Mouse (Mus musculus) intestine, embryonic 16.5 days (tissue): ENCODE measurements around the gene Gm20498. TPM values are rescaled to one million over a fixed set of nuclear protein-coding genes. Genes with fewer than 3 reads are reported as not detected.
A peak's percentile ranks its signal among the peaks of the same experiment; 100 is the strongest.
"Not testable (repeated sequence)": the region's sequence is repeated elsewhere in the genome, so short reads cannot be mapped to it uniquely, and the experiment has no call there.

ENCODE experiments used
- ATAC-seq: fragments of 200-750 bp; cut with Nextera tagmentation; 2 replicates; pipeline ENCODE4 v1.8.0; 2017; ENCODE audit warnings: moderate TSS enrichment, moderate library complexity
- H3K27ac ChIP-seq: fragments of 300-500 bp; sonication (generic); 2 replicates; pipeline ENCODE4 v1.5.1; 2014; ENCODE audit warnings: mild to moderate bottlenecking, low read length
- H3K27me3 ChIP-seq: fragments of 300-500 bp; sonication (generic); replicated peaks from 2 replicates; pipeline ENCODE4 v1.6.1; 2014; ENCODE audit warnings: low read length, control low read depth, mixed read lengths; ENCODE audit not compliant: control insufficient read depth, insufficient read depth
- H3K36me3 ChIP-seq: fragments of 300-500 bp; sonication (generic); 2 replicates; pipeline ENCODE4 v1.6.1; 2014; ENCODE audit warnings: low read length, control low read depth; ENCODE audit not compliant: control insufficient read depth, insufficient read depth
- H3K4me1 ChIP-seq: fragments of 300-500 bp; sonication (generic); 2 replicates; pipeline ENCODE4 v1.6.1; 2014; ENCODE audit warnings: low read length, control low read depth, mixed read lengths; ENCODE audit not compliant: control insufficient read depth, insufficient read depth
- H3K4me2 ChIP-seq: fragments of 300-500 bp; sonication (generic); 2 replicates; pipeline ENCODE4 v1.6.1; 2014; ENCODE audit warnings: low read depth, low read length, control low read depth
- H3K4me3 ChIP-seq: fragments of 300-500 bp; sonication (generic); 2 replicates; pipeline ENCODE4 v1.5.1; 2014; ENCODE audit warnings: mild to moderate bottlenecking, low read length
- H3K9ac ChIP-seq: fragments of 300-500 bp; sonication (generic); 2 replicates; pipeline ENCODE4 v1.6.1; 2014; ENCODE audit warnings: low read depth, low read length
- H3K9me3 ChIP-seq: fragments of 300-500 bp; sonication (generic); 2 replicates; pipeline ENCODE4 v1.6.1; 2016; ENCODE audit warnings: low read length, control low read depth; ENCODE audit not compliant: control insufficient read depth
- WGBS: fragments of 180-500 bp; shearing (Covaris S2); extraction: QIAGEN DNeasy Blood & Tissue Kit; methylation state at CpG from one replicate; pipeline ENCODE4 v1.1.7; 2014; 5-methylcytosine and 5-hydroxymethylcytosine counted together
- polyA plus RNA-seq: library from polyadenylated mRNA; unstranded; fragments of >200 nt; fragmentation: Nextera tagmentation; extraction: Ambion mirVana; gene quantifications from 2 replicates; pipeline ENCODE4 v1.2.1, GENCODE M21; 2015

The Gm20498 gene
- polyA plus RNA-seq: 28.9 and 29.0 TPM in 2 replicates

DNA sequence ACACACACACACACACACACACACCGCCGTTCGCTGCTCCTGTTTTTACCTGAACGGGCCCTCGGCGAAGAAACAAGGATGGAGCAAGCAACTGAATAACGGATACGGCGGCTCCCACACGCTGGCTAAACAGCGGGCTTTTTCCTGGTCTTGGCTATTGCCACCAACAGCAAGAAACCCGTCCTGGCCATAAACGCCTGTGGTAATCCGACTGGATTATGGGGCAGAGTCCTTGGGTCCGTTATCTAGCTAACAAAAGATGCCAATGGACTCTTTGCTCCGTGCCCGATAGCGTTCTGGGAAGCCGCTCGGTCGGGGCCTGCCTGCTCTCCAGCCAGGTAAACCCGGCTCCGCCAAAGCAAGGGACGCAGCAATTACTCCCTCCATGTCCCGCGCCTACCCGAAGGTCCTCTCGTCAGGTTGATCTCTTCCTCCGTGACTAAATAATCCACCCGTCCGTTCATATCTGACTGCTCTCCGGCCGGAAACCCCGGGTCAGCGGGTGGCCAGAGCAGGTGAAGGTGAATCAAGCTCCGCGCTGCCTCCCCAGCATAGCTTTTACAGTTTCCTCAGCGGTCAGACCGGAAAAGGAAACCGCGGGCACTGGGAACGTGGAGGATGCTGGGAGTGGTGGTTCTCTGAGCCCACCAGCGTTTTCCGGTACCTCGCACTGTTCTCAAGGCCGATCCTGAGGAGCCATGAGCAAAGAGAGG, at the start of gene Gm20498, which contains the start of gene Synj2bp:
Gene Gm20498, minus strand, starts transcription at position 590 of the 713 bp plus-strand sequence.
Gene Synj2bp, minus strand, starts transcription at position 596 of the 713 bp plus-strand sequence.
- Histone ChIP-seq H3K36me3 (no peaks in the 10 kb centered on the region), H3K4me3 (peak within 1 kb of the TSS; percentile 64), H3K4me1 (no peaks in the 10 kb centered on the region), H3K9ac (peak within 1 kb of the TSS; percentile 78), H3K27ac (peak within 1 kb of the TSS; percentile 58), H3K4me2 (peak within 1 kb of the TSS; percentile 63), H3K9me3 (no peaks in the 10 kb centered on the region), H3K27me3 (no peaks in the 10 kb centered on the region)
- ATAC-seq: peak; percentile 95
- WGBS: under 1% methylated on average over 46 of the region's 46 CpGs

DNA sequence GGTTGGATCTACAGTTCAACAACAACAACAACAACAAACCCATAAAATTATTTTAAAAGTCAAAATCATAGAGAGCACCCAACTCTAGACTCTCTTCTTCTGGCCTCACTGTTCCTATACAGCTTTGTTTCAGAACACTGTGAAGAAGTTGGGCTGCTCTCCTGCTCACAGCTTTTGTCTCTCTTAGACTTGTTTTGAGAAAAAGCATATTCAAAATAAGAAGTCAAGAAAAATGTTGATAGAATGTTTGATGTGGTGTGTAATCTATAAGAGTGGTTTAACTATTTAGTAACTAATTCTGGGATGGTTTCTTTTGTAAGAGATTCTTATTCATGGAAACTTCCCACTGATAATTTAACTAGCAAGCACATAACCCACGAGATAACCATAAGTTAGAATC, 35.7 kb upstream of the Gm20498 start, which contains the start of gene Adam21:
Gene Adam21, minus strand, starts transcription at position 101 of the 400 bp plus-strand sequence.
- WGBS: 88% methylated on average over 1 of the region's 1 CpGs
- Histone ChIP-seq H3K4me1 (no peaks in the 10 kb centered on the region), H3K27ac (no peak within 1 kb of the TSS), H3K36me3 (no peaks in the 10 kb centered on the region), H3K4me2 (no peak within 1 kb of the TSS), H3K27me3 (no peaks in the 10 kb centered on the region), H3K9ac (no peak within 1 kb of the TSS), H3K4me3 (no peak within 1 kb of the TSS), H3K9me3 (no peaks in the 10 kb centered on the region)
- no peak for ATAC-seq

DNA sequence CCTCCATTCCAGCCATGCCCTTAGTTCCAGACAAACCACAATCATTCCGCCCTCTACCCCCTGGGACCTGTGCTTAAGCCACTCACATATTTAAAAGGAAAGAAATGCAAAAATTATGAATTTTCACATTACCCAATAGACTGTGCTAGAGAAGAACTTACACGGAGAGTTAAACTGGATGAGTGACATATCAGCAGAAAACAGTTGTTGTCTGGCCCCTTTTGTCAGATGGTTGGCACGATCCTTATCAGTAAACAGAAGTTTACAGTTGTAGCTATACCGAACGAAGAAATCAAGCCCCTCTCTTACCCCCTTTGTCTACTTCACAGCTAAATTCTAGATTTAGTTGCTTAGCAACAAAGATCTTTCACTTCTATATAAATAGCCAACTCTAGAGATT, 35.2 kb upstream of the Gm20498 start:
- Histone ChIP-seq H3K9ac (no peak overlapping the region), H3K4me1 (no peaks in the 10 kb centered on the region), H3K4me3 (no peak overlapping the region), H3K4me2 (no peak overlapping the region), H3K36me3 (no peaks in the 10 kb centered on the region), H3K27me3 (no peaks in the 10 kb centered on the region), H3K9me3 (no peaks in the 10 kb centered on the region), H3K27ac (no peak overlapping the region)
- ATAC-seq: no peak
- 85% methylated on average over 5 of the region's 5 CpGs for WGBS

- WGBS: 98% methylated on average over 3 of the region's 3 CpGs
- H3K4me2 ChIP-seq: no peak overlapping the region
- ATAC-seq: no peak
- no peaks in the 10 kb centered on the region for H3K9me3 ChIP-seq
- H3K9ac ChIP-seq: no peak overlapping the region
- H3K36me3 ChIP-seq: no peaks in the 10 kb centered on the region
- no peaks in the 10 kb centered on the region for H3K27me3 ChIP-seq
- no peak overlapping the region for H3K4me3 ChIP-seq
- no peaks in the 10 kb centered on the region for H3K4me1 ChIP-seq
- no peak overlapping the region for H3K27ac ChIP-seq
Measured at GRCm38 (mm10) chr12:81564173-81564572, 31.5 kb upstream of the Gm20498 start.

- H3K27me3 ChIP-seq: no peaks in the 10 kb centered on the region
- H3K36me3 ChIP-seq: no peaks in the 10 kb centered on the region
- no peak overlapping the region for H3K27ac ChIP-seq
- no peak for ATAC-seq
- H3K4me1 ChIP-seq: no peaks in the 10 kb centered on the region
- no peak overlapping the region for H3K4me3 ChIP-seq
- H3K9ac ChIP-seq: no peak overlapping the region
- no peaks in the 10 kb centered on the region for H3K9me3 ChIP-seq
- no peak overlapping the region for H3K4me2 ChIP-seq
- WGBS: 80% methylated on average over 3 of the region's 3 CpGs
Measured at GRCm38 (mm10) chr12:81549286-81549685, 16.6 kb upstream of the Gm20498 start.

GRCm38 (mm10) chr12:81547163-81547562, 14.5 kb upstream of the Gm20498 start:
- H3K36me3 ChIP-seq: no peaks in the 10 kb centered on the region
- 65% methylated on average over 4 of the region's 4 CpGs for WGBS
- H3K27me3 ChIP-seq: no peaks in the 10 kb centered on the region
- H3K4me3 ChIP-seq: no peak overlapping the region
- no peak overlapping the region for H3K27ac ChIP-seq
- H3K9me3 ChIP-seq: no peaks in the 10 kb centered on the region
- no peaks in the 10 kb centered on the region for H3K4me1 ChIP-seq
- no peak for ATAC-seq
- H3K4me2 ChIP-seq: no peak overlapping the region
- no peak overlapping the region for H3K9ac ChIP-seq

- peak overlapping the region; percentile 58; the same call in 1 of the 2 replicates for H3K27ac ChIP-seq
- H3K4me3 ChIP-seq: peak overlapping the region; percentile 64
- H3K9me3 ChIP-seq: no peaks in the 10 kb centered on the region
- peak overlapping the region; percentile 78 for H3K9ac ChIP-seq
- 35% methylated on average over 4 of the region's 4 CpGs for WGBS
- H3K27me3 ChIP-seq: no peaks in the 10 kb centered on the region
- H3K4me2 ChIP-seq: peak overlapping the region; percentile 63
- H3K36me3 ChIP-seq: no peaks in the 10 kb centered on the region
- H3K4me1 ChIP-seq: no peaks in the 10 kb centered on the region
- 0 out of 2 replicates have a peak, but pooled peaks have one; percentile 20 for ATAC-seq
Measured at GRCm38 (mm10) chr12:81533029-81533419, 319 bp upstream of the Gm20498 start.

DNA sequence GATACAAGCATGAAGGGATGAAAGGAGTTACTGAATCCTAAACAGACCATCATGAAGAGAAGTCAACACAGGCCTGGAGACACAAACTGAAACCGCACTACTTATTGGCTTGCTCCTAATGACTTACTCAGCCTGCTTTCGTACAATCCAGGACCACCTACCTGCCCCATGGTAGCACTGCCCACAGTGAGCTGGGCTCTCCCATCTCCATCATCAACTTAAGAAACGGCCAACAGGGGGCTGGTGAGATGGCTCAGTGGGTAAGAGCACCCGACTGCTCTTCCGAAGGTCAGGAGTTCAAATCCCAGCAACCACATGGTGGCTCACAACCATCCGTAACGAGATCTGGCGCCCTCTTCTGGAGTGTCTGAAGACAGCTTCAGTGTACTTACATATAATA, 2.1 kb downstream of the Gm20498 start:
- not testable (repeated sequence) for H3K4me3 ChIP-seq, H3K27ac ChIP-seq, H3K4me2 ChIP-seq, H3K9ac ChIP-seq, H3K9me3 ChIP-seq, H3K36me3 ChIP-seq, H3K4me1 ChIP-seq, ATAC-seq, H3K27me3 ChIP-seq
- WGBS: 77% methylated on average over 5 of the region's 8 CpGs

- H3K9me3 ChIP-seq, H3K4me3 ChIP-seq, H3K4me1 ChIP-seq, H3K27me3 ChIP-seq, H3K9ac ChIP-seq, H3K27ac ChIP-seq, ATAC-seq, H3K4me2 ChIP-seq, H3K36me3 ChIP-seq: not testable (repeated sequence)
- 98% methylated on average over 9 of the region's 9 CpGs for WGBS
Measured at GRCm38 (mm10) chr12:81496906-81497305, 35.8 kb downstream of the Gm20498 start.
